12 mouse cellular contexts compared by ENCODE assay signal in genomic region chr9:73970717-73971116, GRCm38 (mm10). TPM values are rescaled to one million over a fixed set of nuclear protein-coding genes. Genes with fewer than 3 reads are reported as not detected.
DNase-seq lines count a peak whose midpoint lies in the region; ATAC-seq and TF ChIP-seq lines count a peak whose summit lies in the region.
"Had no signal": no experiment of that assay in that cellular context is flagged by ENCODE, and none has a peak within 500 bp of the region (broad histone marks: within the 10 kb centered on the region; RNA-seq: fewer than 3 reads in every experiment).

No protein-coding gene starts in this region.

- no peak overlapping the region for H3K4me3 ChIP-seq in embryonic facial prominence, embryonic 11.5 days (ENCODE audit: low read depth, low read length)
- no peak overlapping the region for H3K4me3 ChIP-seq in limb, embryonic 10.5 days
- H3K4me3 ChIP-seq in heart, embryonic 12.5 days = no peak overlapping the region
- H3K4me3 ChIP-seq: embryonic facial prominence, embryonic 13.5 days had no signal

- DNase-seq in cerebellum, adult 8-10 months = no peak
- DNase-seq in Patski (ENCODE audit: low read depth, low spot score) = no peak
- DNase-seq in embryonic facial prominence, embryonic 11.5 days (ENCODE audit: low spot score) = peak; percentile 31
- no peak for DNase-seq in limb, embryonic 10.5 days (ENCODE audit: low spot score)
- DNase-seq in frontal cortex, adult 2 months (ENCODE audit: extremely low spot score in 1 of 2, low spot score in 1 of 2) = no peak
- no peak for DNase-seq in heart, postnatal 10 days
- DNase-seq: heart, postnatal 36 days had no signal

- intact Hi-C loops in heart, postnatal 10 days (cut with DNase I) = no loop called here

- no peak overlapping the region for H3K27ac ChIP-seq in embryonic facial prominence, embryonic 11.5 days (replicated peaks; ENCODE audit: low read depth, low read length)
- peak overlapping the region; percentile 20; the same call in 1 of the 2 replicates for H3K27ac ChIP-seq in limb, embryonic 10.5 days
- no peak overlapping the region for H3K27ac ChIP-seq in heart, embryonic 12.5 days (ENCODE audit: poor library complexity, severe bottlenecking)
- H3K27ac ChIP-seq: embryonic facial prominence, embryonic 13.5 days had no signal

- H3K9ac ChIP-seq in embryonic facial prominence, embryonic 11.5 days (replicated peaks; ENCODE audit: low read length) = no peak overlapping the region
- H3K9ac ChIP-seq in heart, embryonic 12.5 days = no peak overlapping the region
- H3K9ac ChIP-seq: embryonic facial prominence, embryonic 13.5 days had no signal

- WGBS in embryonic facial prominence, embryonic 11.5 days = 19% methylated on average over 9 of the region's 9 CpGs
- 78% methylated on average over 9 of the region's 9 CpGs for WGBS in limb, embryonic 10.5 days
- 71% methylated on average over 9 of the region's 9 CpGs for WGBS in heart, embryonic 12.5 days

- 0 out of 2 replicates have a peak, but pooled peaks have one; percentile 56 for ATAC-seq in cerebellum, adult (ENCODE audit: insufficient number of reproducible peaks, low FRiP score, low TSS enrichment)
- no peak for ATAC-seq in Patski
- ATAC-seq in embryonic facial prominence, embryonic 11.5 days (replicated peaks; ENCODE audit: insufficient number of reproducible peaks, low FRiP score, low TSS enrichment, low read depth) = peak; percentile 73; the same call in 1 of the 2 replicates
- ATAC-seq in heart, embryonic 12.5 days (ENCODE audit: insufficient number of reproducible peaks, low FRiP score) = no peak

- H3K27me3 ChIP-seq in Patski = no peaks in the 10 kb centered on the region
- no peaks in the 10 kb centered on the region for H3K27me3 ChIP-seq in embryonic facial prominence, embryonic 11.5 days (ENCODE audit: control insufficient read depth, insufficient read depth, low read length)
- 0 out of 2 replicates have a peak, but pooled peaks cover 11% of the 10 kb centered on the region for H3K27me3 ChIP-seq in limb, embryonic 10.5 days (ENCODE audit: low read depth, poor library complexity, severe bottlenecking)
- H3K27me3 ChIP-seq in heart, embryonic 12.5 days (replicated peaks) = no peaks in the 10 kb centered on the region

- in situ Hi-C loops in Patski (cut with MboI; ENCODE audit: low pct_unique_long_range_greater_than_20kb) = no loop called here

- peak; percentile 18 for TF ChIP-seq CTCF in Patski (IDR thresholded peaks at IDR 0.05)

- H3K9me3 ChIP-seq in embryonic facial prominence, embryonic 11.5 days (replicated peaks; ENCODE audit: control insufficient read depth, low read length) = no peaks in the 10 kb centered on the region
- no peaks in the 10 kb centered on the region for H3K9me3 ChIP-seq in limb, embryonic 10.5 days (replicated peaks)
- H3K9me3 ChIP-seq in heart, embryonic 12.5 days (replicated peaks) = no peaks in the 10 kb centered on the region
- H3K9me3 ChIP-seq: embryonic facial prominence, embryonic 13.5 days had no signal

- POLR2A ChIA-PET in Patski (lab: Charles Lee) = no interaction called here

- CTCF ChIA-PET in Patski (lab: Charles Lee) = interaction anchor here (1.1 kb wide), 1 partner anchor 12 kb away, joined by 3 read pairs; no protein-coding TSS in a partner anchor

- no peaks in the 10 kb centered on the region for H3K36me3 ChIP-seq in embryonic facial prominence, embryonic 11.5 days (replicated peaks; ENCODE audit: control insufficient read depth, insufficient read depth, low read depth, low read length)
- no peaks in the 10 kb centered on the region for H3K36me3 ChIP-seq in limb, embryonic 10.5 days
- H3K36me3 ChIP-seq in heart, embryonic 12.5 days = no peaks in the 10 kb centered on the region
- H3K36me3 ChIP-seq: embryonic facial prominence, embryonic 13.5 days had no signal

- no peak overlapping the region for H3K4me2 ChIP-seq in embryonic facial prominence, embryonic 11.5 days (ENCODE audit: low read depth, low read length)
- H3K4me2 ChIP-seq in heart, embryonic 12.5 days = no peak overlapping the region
- H3K4me2 ChIP-seq: embryonic facial prominence, embryonic 13.5 days; liver, embryonic 11.5 days had no signal

- H3K4me1 ChIP-seq in embryonic facial prominence, embryonic 11.5 days (ENCODE audit: control insufficient read depth, insufficient read depth, low read length) = peaks cover 2% of the 10 kb centered on the region; the same call in 1 of the 2 replicates
- H3K4me1 ChIP-seq in limb, embryonic 10.5 days = peaks cover 26% of the 10 kb centered on the region
- H3K4me1 ChIP-seq in heart, embryonic 12.5 days (replicated peaks) = peaks cover 12% of the 10 kb centered on the region

RNA-seq across cellular contexts. Expression of gene Unc13c, which starts 2.0 kb away (rescaled TPM):
- not detected for polyA plus RNA-seq in Patski (2021)
- polyA plus RNA-seq in embryonic facial prominence, embryonic 11.5 days (2014; fragmentation: Nextera tagmentation; extraction: Ambion mirVana) = 0.17 and 0.25 TPM in 2 replicates
- 0.09 TPM in 2 replicates for polyA plus RNA-seq in limb, embryonic 10.5 days (2016; fragmentation: Nextera tagmentation; extraction: Ambion mirVana)
- 5.5 and 5.9 TPM in 2 replicates for polyA plus RNA-seq in frontal cortex, adult 2 months (2012; rRNA removed)
- polyA plus RNA-seq in heart, embryonic 12.5 days (2016; fragmentation: Nextera tagmentation; extraction: Ambion mirVana) = 2.6 TPM in 2 replicates
- 1 to 10 TPM; 1.0 to 1.1 TPM for total RNA-seq in heart, postnatal 10 days (2021)
- total RNA-seq: monocyte, adult 5-6 weeks had no signal

Comparison
In these comparisons a context has a peak if more than half of its experiments do, and no peak if none do; other contexts are left out.
1. ATAC-seq: peak in cerebellum, adult (single experiment) and embryonic facial prominence, embryonic 11.5 days (single experiment); none in Patski (single experiment) and heart, embryonic 12.5 days (single experiment).